Mouse (Mus musculus) brain, embryonic 14.5 days (tissue): ENCODE results near the gene Cd36.

Experiments
- CTCF ChIP-seq: fragments of 200-500 bp; IDR thresholded peaks from 2 replicates; pipeline ENCODE4 v1.5.1; 2012; ENCODE audit warnings: inconsistent platforms, mild to moderate bottlenecking, moderate library complexity, borderline replicate concordance; ENCODE audit not compliant: insufficient read depth, insufficient read length; ENCODE audit errors: extremely low read depth
- POLR2A ChIP-seq: fragments of 200-500 bp; IDR thresholded peaks from 2 replicates; pipeline ENCODE4 v1.6.1; 2012; ENCODE audit warnings: mild to moderate bottlenecking, inconsistent platforms, borderline replicate concordance; ENCODE audit not compliant: poor library complexity, insufficient read depth, insufficient read length, severe bottlenecking; ENCODE audit errors: extremely low read depth

DNA sequence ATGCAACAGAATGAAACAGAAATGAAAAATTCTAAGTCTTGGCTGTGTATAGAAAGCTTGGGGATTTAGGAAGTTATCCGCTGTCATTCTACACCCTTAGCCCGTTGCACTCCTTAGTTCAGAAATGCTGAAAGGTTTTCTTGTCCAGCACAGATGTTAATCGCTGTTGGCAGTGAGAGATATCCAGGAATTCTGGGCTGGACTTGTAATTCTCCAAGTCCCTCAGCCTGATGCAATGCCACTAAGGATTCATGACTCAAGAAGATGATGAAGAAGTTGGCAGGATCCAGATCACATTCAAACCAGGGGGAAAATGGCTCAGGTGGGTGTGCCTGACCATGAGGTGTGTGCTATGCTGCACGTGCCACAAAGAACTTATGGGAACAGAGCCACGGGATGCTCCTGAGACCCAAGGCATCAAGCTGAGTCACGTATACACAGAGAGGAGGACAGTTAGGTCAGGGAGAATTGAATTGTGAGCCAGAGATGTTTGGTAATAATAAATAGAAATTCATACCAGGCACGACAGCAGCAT, 135.1 kb downstream of the Cd36 start:
- TF ChIP-seq CTCF: no peak
- TF ChIP-seq POLR2A: no peak
